Mouse (Mus musculus): ENCODE measurements at regions not wholly inside any gene's neighbourhood (a gene's known extent, or its start where the extent isn't known, plus 50 kb on each side); places are given as distances from the start of the nearest gene placed in this dataset.
"Not testable (repeated sequence)": the region's sequence is repeated elsewhere in the genome, so short reads cannot be mapped to it uniquely, and the experiment has no call there.

- Histone ChIP-seq H3K27ac (no peak overlapping the region), H3K9me3 (ENCODE audit: control insufficient read depth, low read length) (no peaks in the 10 kb centered on the region), H3K36me3 (replicated peaks; ENCODE audit: control insufficient read depth, insufficient read depth) (no peaks in the 10 kb centered on the region), H3K4me2 (replicated peaks) (no peak overlapping the region), H3K4me3 (replicated peaks; ENCODE audit: low read length) (no peak overlapping the region), H3K27me3 (ENCODE audit: control insufficient read depth, insufficient read depth, low read length) (no peaks in the 10 kb centered on the region), H3K4me1 (replicated peaks; ENCODE audit: control insufficient read depth, insufficient read depth, low read length) (no peaks in the 10 kb centered on the region), H3K9ac (no peak overlapping the region)
- ATAC-seq (ENCODE audit: low FRiP score), result no peak
- 44% methylated on average over 9 of the region's 9 CpGs for WGBS
- no peak for DNase-seq (ENCODE audit: low spot score)
Observed at GRCm38 (mm10) chr16:42505107-42505506, 164.7 kb upstream of the Gap43 start.

DNA sequence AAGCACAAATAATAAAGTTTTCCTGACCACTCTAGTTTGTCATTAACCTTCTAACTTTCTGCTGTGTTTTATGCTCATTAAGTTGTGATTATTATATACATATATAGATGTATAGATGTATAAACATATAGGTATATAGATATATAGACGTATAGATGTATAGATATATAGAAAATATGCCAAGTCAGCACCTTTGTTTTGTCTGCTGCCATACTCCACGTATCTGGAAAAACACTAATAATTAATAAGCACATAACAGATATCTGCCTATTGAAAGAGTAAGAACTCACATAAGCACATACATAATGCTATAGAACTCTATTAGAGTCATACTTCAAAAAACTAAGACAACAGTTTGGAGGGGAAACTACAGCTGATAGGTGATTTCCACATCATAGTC, 161.3 kb upstream of the Gap43 start:
- Histone ChIP-seq H3K4me3 (replicated peaks; ENCODE audit: low read length) (no peak overlapping the region), H3K27me3 (ENCODE audit: control insufficient read depth, insufficient read depth, low read length) (no peaks in the 10 kb centered on the region), H3K4me2 (replicated peaks) (no peak overlapping the region), H3K9ac (no peak overlapping the region), H3K4me1 (replicated peaks; ENCODE audit: control insufficient read depth, insufficient read depth, low read length) (no peaks in the 10 kb centered on the region), H3K27ac (no peak overlapping the region), H3K36me3 (replicated peaks; ENCODE audit: control insufficient read depth, insufficient read depth) (no peaks in the 10 kb centered on the region), H3K9me3 (ENCODE audit: control insufficient read depth, low read length) (no peaks in the 10 kb centered on the region)
- 92% methylated on average over 2 of the region's 2 CpGs for WGBS
- no peak for ATAC-seq (ENCODE audit: low FRiP score)
- no peak for DNase-seq (ENCODE audit: low spot score)

- not testable (repeated sequence) for H3K4me3 ChIP-seq (replicated peaks; ENCODE audit: low read length); H3K27ac ChIP-seq; H3K9ac ChIP-seq; H3K9me3 ChIP-seq (ENCODE audit: control insufficient read depth, low read length); H3K4me2 ChIP-seq (replicated peaks); H3K4me1 ChIP-seq (replicated peaks; ENCODE audit: control insufficient read depth, insufficient read depth, low read length); H3K27me3 ChIP-seq (ENCODE audit: control insufficient read depth, insufficient read depth, low read length); DNase-seq (ENCODE audit: low spot score); H3K36me3 ChIP-seq (replicated peaks; ENCODE audit: control insufficient read depth, insufficient read depth); ATAC-seq (ENCODE audit: low FRiP score)
- 36% methylated on average over 3 of the region's 3 CpGs for WGBS
Observed at GRCm38 (mm10) chr16:42501109-42501508, 160.7 kb upstream of the Gap43 start.

DNA sequence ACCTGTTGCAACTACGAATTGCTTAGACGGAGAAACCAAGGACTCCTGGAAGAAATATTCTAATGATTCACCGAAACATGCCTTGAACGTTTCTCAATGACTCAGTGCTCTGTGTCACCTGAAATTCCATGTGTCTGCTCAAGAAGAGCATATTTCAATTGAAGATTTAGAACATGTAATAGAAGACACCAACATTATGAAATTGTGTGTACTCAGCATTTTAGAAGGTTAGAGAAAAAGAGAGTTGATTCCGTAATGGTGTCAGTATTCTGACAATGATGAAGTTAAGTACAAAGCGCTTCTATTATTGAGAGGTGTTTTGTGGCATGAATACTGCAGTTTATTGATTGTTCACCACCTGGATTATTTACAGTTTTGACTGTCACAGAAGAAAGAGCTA, 159.1 kb upstream of the Gap43 start:
- H3K27ac ChIP-seq, result no peak overlapping the region
- H3K4me3 ChIP-seq (replicated peaks; ENCODE audit: low read length), result no peak overlapping the region
- H3K4me2 ChIP-seq (replicated peaks), result no peak overlapping the region
- no peak for ATAC-seq (ENCODE audit: low FRiP score)
- DNase-seq (ENCODE audit: low spot score), result no peak
- 92% methylated on average over 6 of the region's 6 CpGs for WGBS
- no peaks in the 10 kb centered on the region for H3K9me3 ChIP-seq (ENCODE audit: control insufficient read depth, low read length)
- no peaks in the 10 kb centered on the region for H3K4me1 ChIP-seq (replicated peaks; ENCODE audit: control insufficient read depth, insufficient read depth, low read length)
- H3K27me3 ChIP-seq (ENCODE audit: control insufficient read depth, insufficient read depth, low read length), result no peaks in the 10 kb centered on the region
- no peak overlapping the region for H3K9ac ChIP-seq
- H3K36me3 ChIP-seq (replicated peaks; ENCODE audit: control insufficient read depth, insufficient read depth), result no peaks in the 10 kb centered on the region

GRCm38 (mm10) chr16:42498368-42498767, 157.9 kb upstream of the Gap43 start:
- no peak for DNase-seq (ENCODE audit: low spot score)
- Histone ChIP-seq H3K4me3 (replicated peaks; ENCODE audit: low read length) (no peak overlapping the region), H3K36me3 (replicated peaks; ENCODE audit: control insufficient read depth, insufficient read depth) (no peaks in the 10 kb centered on the region), H3K4me1 (replicated peaks; ENCODE audit: control insufficient read depth, insufficient read depth, low read length) (no peaks in the 10 kb centered on the region), H3K9me3 (ENCODE audit: control insufficient read depth, low read length) (no peaks in the 10 kb centered on the region), H3K27ac (no peak overlapping the region), H3K27me3 (ENCODE audit: control insufficient read depth, insufficient read depth, low read length) (no peaks in the 10 kb centered on the region), H3K4me2 (replicated peaks) (no peak overlapping the region), H3K9ac (no peak overlapping the region)
- ATAC-seq (ENCODE audit: low FRiP score), result no peak
- WGBS, result 51% methylated on average over 2 of the region's 2 CpGs

GRCm38 (mm10) chr16:42493596-42493995, 153.1 kb upstream of the Gap43 start:
- no peak for DNase-seq (ENCODE audit: low spot score)
- H3K36me3 ChIP-seq (replicated peaks; ENCODE audit: control insufficient read depth, insufficient read depth), result no peaks in the 10 kb centered on the region
- no peak overlapping the region for H3K9ac ChIP-seq
- no peaks in the 10 kb centered on the region for H3K9me3 ChIP-seq (ENCODE audit: control insufficient read depth, low read length)
- WGBS, result 97% methylated on average over 1 of the region's 1 CpGs
- H3K27me3 ChIP-seq (ENCODE audit: control insufficient read depth, insufficient read depth, low read length), result no peaks in the 10 kb centered on the region
- no peak overlapping the region for H3K4me2 ChIP-seq (replicated peaks)
- no peaks in the 10 kb centered on the region; the same call in 1 of the 2 replicates for H3K4me1 ChIP-seq (replicated peaks; ENCODE audit: control insufficient read depth, insufficient read depth, low read length)
- no peak for ATAC-seq (ENCODE audit: low FRiP score)
- H3K27ac ChIP-seq, result no peak overlapping the region
- no peak overlapping the region for H3K4me3 ChIP-seq (replicated peaks; ENCODE audit: low read length)

DNA sequence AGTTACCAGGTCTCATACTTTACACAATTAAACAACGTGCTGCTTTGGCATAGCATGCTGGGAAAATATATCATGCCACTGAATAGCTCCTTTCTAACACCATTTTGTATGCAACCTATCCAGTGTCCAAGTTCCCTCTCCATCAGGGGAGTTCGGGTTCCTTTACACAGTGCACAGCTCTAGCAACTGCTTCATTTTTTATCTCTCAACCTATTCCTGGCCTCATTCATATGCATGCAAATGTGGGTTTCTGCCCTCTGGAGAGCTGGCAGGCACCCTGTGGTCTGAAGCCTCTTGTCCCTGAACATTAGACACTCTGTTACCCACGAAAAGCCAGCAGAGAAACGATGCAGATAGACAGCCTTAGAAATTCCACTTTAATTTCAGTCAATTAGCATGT, 148.3 kb upstream of the Gap43 start:
- ATAC-seq (ENCODE audit: low FRiP score) (peak; percentile 77), DNase-seq (ENCODE audit: low spot score) (peak; percentile 31)
- H3K4me3 ChIP-seq (replicated peaks; ENCODE audit: low read length), result no peak overlapping the region
- H3K9ac ChIP-seq, result no peak overlapping the region
- no peaks in the 10 kb centered on the region for H3K27me3 ChIP-seq (ENCODE audit: control insufficient read depth, insufficient read depth, low read length)
- WGBS, result 27% methylated on average over 4 of the region's 4 CpGs
- no peak overlapping the region for H3K27ac ChIP-seq
- no peaks in the 10 kb centered on the region; the same call in 1 of the 2 replicates for H3K4me1 ChIP-seq (replicated peaks; ENCODE audit: control insufficient read depth, insufficient read depth, low read length)
- H3K36me3 ChIP-seq (replicated peaks; ENCODE audit: control insufficient read depth, insufficient read depth), result no peaks in the 10 kb centered on the region
- H3K9me3 ChIP-seq (ENCODE audit: control insufficient read depth, low read length), result no peaks in the 10 kb centered on the region
- H3K4me2 ChIP-seq (replicated peaks), result no peak overlapping the region

- Histone ChIP-seq H3K9me3 (ENCODE audit: control insufficient read depth, low read length) (no peaks in the 10 kb centered on the region), H3K4me3 (replicated peaks; ENCODE audit: low read length) (no peak overlapping the region), H3K27me3 (ENCODE audit: control insufficient read depth, insufficient read depth, low read length) (no peaks in the 10 kb centered on the region), H3K27ac (no peak overlapping the region), H3K36me3 (replicated peaks; ENCODE audit: control insufficient read depth, insufficient read depth) (no peaks in the 10 kb centered on the region), H3K4me1 (replicated peaks; ENCODE audit: control insufficient read depth, insufficient read depth, low read length) (no peaks in the 10 kb centered on the region), H3K9ac (no peak overlapping the region), H3K4me2 (replicated peaks) (no peak overlapping the region)
- WGBS, result 44% methylated on average over 5 of the region's 5 CpGs
- ATAC-seq (ENCODE audit: low FRiP score) (no peak), DNase-seq (ENCODE audit: low spot score) (no peak)
Observed at GRCm38 (mm10) chr16:42479978-42480377, 139.5 kb upstream of the Gap43 start.

- no peak overlapping the region for H3K9ac ChIP-seq
- WGBS, result 38% methylated on average over 1 of the region's 1 CpGs
- H3K27ac ChIP-seq, result no peak overlapping the region
- H3K4me3 ChIP-seq (replicated peaks; ENCODE audit: low read length), result no peak overlapping the region
- H3K9me3 ChIP-seq (ENCODE audit: control insufficient read depth, low read length), result no peaks in the 10 kb centered on the region
- no peaks in the 10 kb centered on the region for H3K27me3 ChIP-seq (ENCODE audit: control insufficient read depth, insufficient read depth, low read length)
- ATAC-seq (ENCODE audit: low FRiP score) (no peak), DNase-seq (ENCODE audit: low spot score) (no peak)
- no peak overlapping the region for H3K4me2 ChIP-seq (replicated peaks)
- H3K4me1 ChIP-seq (replicated peaks; ENCODE audit: control insufficient read depth, insufficient read depth, low read length), result no peaks in the 10 kb centered on the region
- H3K36me3 ChIP-seq (replicated peaks; ENCODE audit: control insufficient read depth, insufficient read depth), result no peaks in the 10 kb centered on the region
Observed at GRCm38 (mm10) chr16:42466976-42467375, 126.5 kb upstream of the Gap43 start.

DNA sequence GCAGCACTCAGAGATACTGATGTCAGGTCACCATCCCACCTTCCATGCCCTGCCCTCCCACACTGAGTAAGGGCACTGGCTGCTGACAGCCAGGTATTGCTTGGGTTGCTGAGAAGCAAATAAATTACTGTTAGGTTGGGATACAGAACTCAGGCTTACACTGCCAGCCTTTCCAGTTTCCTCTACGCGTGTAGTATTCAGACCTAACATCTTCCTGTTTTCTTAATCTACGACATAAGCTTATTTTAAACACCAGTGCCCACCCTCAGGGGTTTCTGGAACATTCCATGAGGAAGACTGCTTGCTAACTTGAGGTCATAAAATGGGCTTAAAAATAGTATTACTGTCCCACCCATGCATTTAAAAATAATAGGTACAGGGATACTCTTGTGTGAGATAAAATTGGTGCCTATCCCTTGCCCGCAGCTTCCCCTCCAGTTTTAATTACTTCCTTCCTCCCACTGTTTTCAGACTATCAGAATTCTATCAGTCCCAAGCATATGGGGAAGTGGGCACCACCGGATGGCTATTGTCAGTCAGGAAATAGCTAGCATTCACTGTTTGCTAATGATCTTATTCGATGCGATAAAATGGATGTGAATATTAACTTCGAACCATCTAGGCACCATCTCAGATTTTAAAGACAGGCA, 116.0 kb upstream of the Gap43 start:
- Histone ChIP-seq H3K4me3 (replicated peaks; ENCODE audit: low read length) (no peak overlapping the region), H3K4me2 (replicated peaks) (no peak overlapping the region), H3K27me3 (ENCODE audit: control insufficient read depth, insufficient read depth, low read length) (no peaks in the 10 kb centered on the region), H3K36me3 (replicated peaks; ENCODE audit: control insufficient read depth, insufficient read depth) (no peaks in the 10 kb centered on the region), H3K4me1 (replicated peaks; ENCODE audit: control insufficient read depth, insufficient read depth, low read length) (no peaks in the 10 kb centered on the region), H3K9me3 (ENCODE audit: control insufficient read depth, low read length) (no peaks in the 10 kb centered on the region), H3K27ac (no peak overlapping the region), H3K9ac (no peak overlapping the region)
- WGBS, result 82% methylated on average over 8 of the region's 8 CpGs
- DNase-seq (ENCODE audit: low spot score), result no peak
- ATAC-seq (ENCODE audit: low FRiP score), result no peak
